Mouse (Mus musculus) left cerebral cortex, adult 8-10 months (tissue): Measurements from ENCODE around the gene Tcea2. TPM values are rescaled to one million over a fixed set of nuclear protein-coding genes. Genes with fewer than 3 reads are reported as not detected.
A peak's percentile ranks its signal among the peaks of the same experiment; 100 is the strongest.

Experiments used
- DNase-seq, 2 experiments: peaks; one replicate each; pipeline ENCODE4 v3.0.0; 2022; ENCODE audit warnings: low spot score in 2 of 2
- total RNA-seq, 4 experiments: library from RNA; stranded (reverse); gene quantifications; 2 replicates each; pipeline ENCODE4 v1.2.4; 2022

Tcea2 gene
- 10 to 100 TPM; 64.2 to 70.0 (median 65.5) TPM for total RNA-seq

- peak; percentile 62 for DNase-seq
Observed at GRCm38 (mm10) chr2:181679951-181680715, at the start of gene Tcea2. TSS of gene Tcea2 (plus strand) at chr2:181680310.

GRCm38 (mm10) chr2:181632624-181633023, 47.5 kb upstream of the Tcea2 start:
- DNase-seq = no peak

- DNase-seq = no peak
Observed at GRCm38 (mm10) chr2:181635865-181636264, 44.2 kb upstream of the Tcea2 start.

GRCm38 (mm10) chr2:181644361-181644760, 35.7 kb upstream of the Tcea2 start:
- peak in 1 of 2 experiments; percentile 21 for DNase-seq

GRCm38 (mm10) chr2:181645666-181646065, 34.4 kb upstream of the Tcea2 start:
- DNase-seq = no peak

GRCm38 (mm10) chr2:181646626-181647472, 33.3 kb upstream of the Tcea2 start:
- DNase-seq = no peak

- peak in 1 of 2 experiments; percentile 25 for DNase-seq
Observed at GRCm38 (mm10) chr2:181648926-181649325, 31.2 kb upstream of the Tcea2 start.

GRCm38 (mm10) chr2:181653065-181653464, 27.0 kb upstream of the Tcea2 start:
- DNase-seq = no peak

GRCm38 (mm10) chr2:181653523-181653922, 26.6 kb upstream of the Tcea2 start:
- no peak for DNase-seq

GRCm38 (mm10) chr2:181656734-181657133, 23.4 kb upstream of the Tcea2 start, which contains the start of gene Gm29797:
TSS of gene Gm29797 (plus strand) at chr2:181657034.
- no peak for DNase-seq

- no peak for DNase-seq
Observed at GRCm38 (mm10) chr2:181657441-181657840, 22.7 kb upstream of the Tcea2 start.

- no peak for DNase-seq
Observed at GRCm38 (mm10) chr2:181658528-181658927, 21.6 kb upstream of the Tcea2 start.

GRCm38 (mm10) chr2:181658930-181659555, 21.1 kb upstream of the Tcea2 start:
- peak in 1 of 2 experiments; percentile 70 for DNase-seq

- DNase-seq = peak; percentile 43 to 65
Observed at GRCm38 (mm10) chr2:181659609-181660055, 20.5 kb upstream of the Tcea2 start.

- DNase-seq = no peak
Observed at GRCm38 (mm10) chr2:181662620-181663297, 17.4 kb upstream of the Tcea2 start.

GRCm38 (mm10) chr2:181663298-181663630, 16.8 kb upstream of the Tcea2 start:
- no peak for DNase-seq

GRCm38 (mm10) chr2:181670285-181670912, 9.7 kb upstream of the Tcea2 start:
- no peak for DNase-seq

- DNase-seq = no peak
Observed at GRCm38 (mm10) chr2:181670913-181671311, 9.2 kb upstream of the Tcea2 start.

- no peak for DNase-seq
Observed at GRCm38 (mm10) chr2:181671326-181671725, 8.8 kb upstream of the Tcea2 start, which contains the start of gene Sox18. TSS of gene Sox18 (minus strand) at chr2:181671640.

GRCm38 (mm10) chr2:181671984-181672383, 8.1 kb upstream of the Tcea2 start:
- DNase-seq = no peak

- no peak for DNase-seq
Observed at GRCm38 (mm10) chr2:181673501-181673900, 6.6 kb upstream of the Tcea2 start.
